Mouse (Mus musculus) heart, embryonic 11.5 days (tissue): ENCODE results near the gene Trmt112. TPM values are rescaled to one million over a fixed set of nuclear protein-coding genes. Genes with fewer than 3 reads are reported as not detected.
"Not testable (repeated sequence)": the region's sequence is repeated elsewhere in the genome, so short reads cannot be mapped to it uniquely, and the experiment has no call there.

Experiments used
- ATAC-seq: fragments of 200-750 bp; cut with Nextera tagmentation; replicated peaks from 2 replicates; pipeline ENCODE4 v1.8.0; 2017; ENCODE audit warnings: moderate library complexity; ENCODE audit not compliant: insufficient number of reproducible peaks, low FRiP score, low TSS enrichment
- H3K27ac ChIP-seq: fragments of 300-500 bp; sonication (generic); 2 replicates; pipeline ENCODE4 v1.5.1; 2014; ENCODE audit warnings: mild to moderate bottlenecking, low read depth, low read length
- H3K27me3 ChIP-seq: fragments of 300-500 bp; sonication (generic); 2 replicates; pipeline ENCODE4 v1.6.1; 2014; ENCODE audit warnings: mild to moderate bottlenecking, low read length, mixed read lengths; ENCODE audit not compliant: control insufficient read depth, insufficient read depth
- H3K36me3 ChIP-seq: fragments of 300-500 bp; sonication (generic); 2 replicates; pipeline ENCODE4 v1.6.1; 2014; ENCODE audit warnings: mild to moderate bottlenecking, low read length, moderate library complexity, mixed read lengths; ENCODE audit not compliant: control insufficient read depth, insufficient read depth
- H3K4me1 ChIP-seq: fragments of 300-500 bp; sonication (generic); 2 replicates; pipeline ENCODE4 v1.6.1; 2014; ENCODE audit warnings: low read length; ENCODE audit not compliant: control insufficient read depth, insufficient read depth
- H3K4me2 ChIP-seq: fragments of 300-500 bp; sonication (generic); 2 replicates; pipeline ENCODE4 v1.6.1; 2014; ENCODE audit warnings: mild to moderate bottlenecking, moderate library complexity
- H3K4me3 ChIP-seq: fragments of 300-500 bp; sonication (generic); 2 replicates; pipeline ENCODE4 v1.5.1; 2014; ENCODE audit warnings: low read depth, low read length
- H3K9ac ChIP-seq: fragments of 300-500 bp; sonication (generic); 2 replicates; pipeline ENCODE4 v1.6.1; 2014; ENCODE audit warnings: mild to moderate bottlenecking, low read depth, low read length, moderate library complexity
- H3K9me3 ChIP-seq: fragments of 300-500 bp; sonication (generic); replicated peaks from 2 replicates; pipeline ENCODE4 v1.6.1; 2016; ENCODE audit warnings: low read length; ENCODE audit not compliant: control insufficient read depth
- WGBS: fragments of 180-500 bp; shearing (Covaris S2); extraction: QIAGEN DNeasy Blood & Tissue Kit; methylation state at CpG from one replicate; pipeline ENCODE4 v1.1.7; 2014; ENCODE audit not compliant: insufficient replicate concordance; 5-methylcytosine and 5-hydroxymethylcytosine counted together
- polyA plus RNA-seq: library from polyadenylated mRNA; unstranded; fragments of >200 nt; fragmentation: Nextera tagmentation; extraction: Ambion mirVana; gene quantifications from 2 replicates; pipeline ENCODE4 v1.2.1, GENCODE M21; 2014

The Trmt112 gene
- polyA plus RNA-seq, 1 experiment from 2014 or later, result 97.8 TPM

DNA sequence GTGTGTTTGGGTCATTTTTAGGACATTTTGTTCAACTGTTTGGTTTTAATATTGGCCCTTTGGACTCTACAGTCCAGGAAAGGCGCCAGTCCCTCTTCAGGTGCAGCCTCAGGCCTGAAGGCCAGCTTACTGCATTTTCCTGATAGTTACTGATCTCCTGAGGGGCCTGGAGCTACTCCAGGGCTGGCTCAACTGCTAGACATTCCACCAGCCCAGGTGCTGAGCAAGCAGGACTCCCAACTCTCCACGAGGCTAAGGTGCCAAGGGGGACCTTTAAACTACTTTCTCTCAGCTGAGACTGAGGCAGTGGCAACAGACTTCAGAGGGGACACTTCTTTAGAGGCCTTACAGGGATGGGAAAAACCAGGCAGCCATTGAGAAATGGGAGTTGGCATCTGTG is 4.7 kb upstream of the Trmt112 start:
- peaks cover 10% of the 10 kb centered on the region for H3K36me3 ChIP-seq
- H3K4me3 ChIP-seq, result no peak overlapping the region
- H3K27me3 ChIP-seq, result no peaks in the 10 kb centered on the region
- H3K27ac ChIP-seq, result no peak overlapping the region
- 78% methylated on average over 2 of the region's 2 CpGs for WGBS
- no peak overlapping the region for H3K9ac ChIP-seq
- no peak for ATAC-seq
- no peak overlapping the region for H3K4me2 ChIP-seq
- H3K9me3 ChIP-seq, result no peaks in the 10 kb centered on the region; the same call in 1 of the 2 replicates
- H3K4me1 ChIP-seq, result peaks cover 9% of the 10 kb centered on the region

DNA sequence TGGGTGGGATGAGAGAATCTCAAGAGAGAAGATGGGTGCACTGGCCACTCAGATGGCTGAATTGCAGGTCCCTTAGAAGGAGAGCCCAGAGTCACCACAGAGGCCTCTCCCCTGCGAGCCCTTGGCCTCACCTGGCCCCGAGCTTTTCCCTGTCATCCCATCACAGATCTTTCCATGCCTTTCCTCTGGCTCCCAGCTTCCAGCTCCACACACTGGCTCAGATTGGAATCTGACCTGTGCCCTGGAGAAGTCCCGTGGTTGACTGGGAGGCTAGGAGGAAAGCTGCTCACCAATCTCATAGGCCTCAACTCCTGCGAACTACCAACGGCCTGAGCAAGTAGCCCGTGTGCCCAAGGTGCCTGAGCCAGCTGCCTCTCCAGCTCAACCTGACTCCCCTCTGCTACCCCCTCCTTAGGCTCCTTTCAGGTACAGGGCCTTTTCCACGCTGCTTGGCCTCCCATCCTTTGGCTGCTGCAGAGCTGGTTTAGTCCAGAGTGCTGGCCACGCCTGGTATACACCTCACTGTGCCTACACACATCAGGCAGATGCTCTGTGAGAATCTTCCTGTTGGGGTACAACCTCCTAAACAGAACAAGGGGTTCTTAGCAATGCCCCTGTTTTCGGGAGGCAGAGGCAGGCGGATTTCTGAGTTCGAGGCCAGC is 3.9 kb upstream of the Trmt112 start:
- H3K9me3 ChIP-seq, result no peaks in the 10 kb centered on the region
- 88% methylated on average over 11 of the region's 11 CpGs for WGBS
- H3K27me3 ChIP-seq, result no peaks in the 10 kb centered on the region
- no peak overlapping the region for H3K27ac ChIP-seq
- no peak for ATAC-seq
- no peak overlapping the region for H3K9ac ChIP-seq
- peaks cover 10% of the 10 kb centered on the region for H3K36me3 ChIP-seq
- H3K4me3 ChIP-seq, result no peak overlapping the region
- H3K4me1 ChIP-seq, result peaks cover 9% of the 10 kb centered on the region
- no peak overlapping the region for H3K4me2 ChIP-seq

DNA sequence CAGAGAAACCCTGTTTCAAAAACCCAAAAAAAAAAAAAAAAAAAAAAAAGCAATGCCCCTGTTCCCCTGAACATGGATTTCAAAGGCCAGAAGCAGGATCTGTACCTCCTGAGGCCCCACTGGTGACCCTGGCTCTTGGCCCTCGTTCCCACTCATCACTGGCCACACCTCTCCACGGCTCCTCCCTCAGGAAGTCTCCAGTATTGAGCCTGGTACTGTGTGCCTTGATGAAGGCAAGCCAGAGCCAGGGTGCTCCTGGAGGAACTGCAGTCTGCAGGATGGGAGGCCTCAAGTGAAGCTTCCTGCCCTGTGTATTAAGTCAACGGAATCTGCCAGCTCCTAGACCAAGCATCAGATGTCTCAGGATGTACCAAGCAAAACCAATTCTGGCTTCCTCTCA is 3.3 kb upstream of the Trmt112 start:
- peaks cover 13% of the 10 kb centered on the region for H3K36me3 ChIP-seq
- WGBS, result 81% methylated on average over 3 of the region's 3 CpGs
- no peak overlapping the region for H3K4me3 ChIP-seq
- ATAC-seq, result no peak
- peaks cover 12% of the 10 kb centered on the region for H3K4me1 ChIP-seq
- H3K27me3 ChIP-seq, result no peaks in the 10 kb centered on the region
- no peak overlapping the region for H3K27ac ChIP-seq
- no peak overlapping the region for H3K9ac ChIP-seq
- no peak overlapping the region for H3K4me2 ChIP-seq
- no peaks in the 10 kb centered on the region for H3K9me3 ChIP-seq

DNA sequence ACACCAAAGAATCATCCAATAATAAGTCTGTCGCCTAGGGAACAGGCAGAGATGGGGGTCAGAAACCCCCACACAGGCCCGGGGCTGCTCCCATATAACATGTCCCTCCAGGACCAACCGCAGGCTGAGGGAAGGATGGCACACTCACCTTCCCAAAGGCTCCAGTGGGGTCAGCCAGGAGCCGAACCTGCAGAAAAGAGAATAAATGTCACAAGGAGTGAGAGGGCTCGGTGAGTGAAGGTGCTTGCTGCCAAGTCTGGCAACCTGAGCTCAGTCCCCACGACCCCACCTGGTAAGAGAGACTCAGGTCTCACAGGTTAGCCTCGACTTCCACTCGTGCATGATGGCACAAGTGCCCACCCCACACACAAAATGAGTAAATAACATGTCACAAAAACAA is 2.4 kb upstream of the Trmt112 start:
- no peak for ATAC-seq
- Histone ChIP-seq H3K27me3 (no peaks in the 10 kb centered on the region), H3K27ac (no peak overlapping the region), H3K4me3 (no peak overlapping the region), H3K4me1 (peaks cover 16% of the 10 kb centered on the region), H3K36me3 (peaks cover 19% of the 10 kb centered on the region), H3K9ac (no peak overlapping the region), H3K9me3 (no peaks in the 10 kb centered on the region), H3K4me2 (no peak overlapping the region)
- WGBS, result 91% methylated on average over 8 of the region's 8 CpGs

DNA sequence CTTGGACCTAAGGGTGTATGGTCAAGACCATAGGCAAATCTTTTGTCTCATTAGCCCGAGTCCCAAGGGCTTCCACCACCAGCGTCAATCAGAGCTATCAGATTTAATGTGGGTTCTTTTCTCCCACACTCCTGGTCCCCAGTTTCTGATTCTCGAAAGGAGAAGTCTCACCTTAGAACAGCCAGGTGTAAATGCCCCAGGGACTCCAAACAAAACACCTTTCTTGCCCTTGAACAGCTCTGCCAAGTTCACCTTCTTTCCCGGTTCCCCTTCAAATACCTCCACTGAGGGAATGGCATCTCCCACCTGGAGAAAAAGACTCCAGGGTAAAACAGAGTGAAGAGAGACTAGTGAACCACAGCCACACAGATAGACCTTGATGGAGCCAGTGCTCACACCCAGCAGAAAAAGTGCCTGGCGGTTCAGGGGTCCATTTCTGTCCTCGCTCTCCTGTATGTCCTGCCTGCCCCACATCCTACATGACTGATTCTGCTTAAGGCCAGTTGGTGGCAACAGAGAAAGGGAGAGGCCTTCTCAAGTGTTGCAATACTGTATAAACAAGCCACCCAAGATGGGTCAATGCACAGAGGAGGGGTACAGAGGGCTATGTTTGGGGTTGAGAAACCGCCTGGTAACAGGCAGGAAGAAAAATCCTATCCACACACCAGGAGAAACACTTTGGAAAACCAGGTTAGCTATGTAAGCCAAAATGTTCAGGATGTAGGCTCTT is 1.5 kb upstream of the Trmt112 start:
- H3K4me2 ChIP-seq, result peak overlapping the region; percentile 93
- no peaks in the 10 kb centered on the region for H3K9me3 ChIP-seq
- H3K4me1 ChIP-seq, result peaks cover 16% of the 10 kb centered on the region
- H3K9ac ChIP-seq, result no peak overlapping the region
- H3K36me3 ChIP-seq, result peaks cover 28% of the 10 kb centered on the region
- H3K27me3 ChIP-seq, result no peaks in the 10 kb centered on the region
- ATAC-seq, result no peak
- H3K27ac ChIP-seq, result peak overlapping the region; percentile 2; the same call in 1 of the 2 replicates
- H3K4me3 ChIP-seq, result peak overlapping the region; percentile 72; the same call in 1 of the 2 replicates
- WGBS, result 84% methylated on average over 7 of the region's 7 CpGs

DNA sequence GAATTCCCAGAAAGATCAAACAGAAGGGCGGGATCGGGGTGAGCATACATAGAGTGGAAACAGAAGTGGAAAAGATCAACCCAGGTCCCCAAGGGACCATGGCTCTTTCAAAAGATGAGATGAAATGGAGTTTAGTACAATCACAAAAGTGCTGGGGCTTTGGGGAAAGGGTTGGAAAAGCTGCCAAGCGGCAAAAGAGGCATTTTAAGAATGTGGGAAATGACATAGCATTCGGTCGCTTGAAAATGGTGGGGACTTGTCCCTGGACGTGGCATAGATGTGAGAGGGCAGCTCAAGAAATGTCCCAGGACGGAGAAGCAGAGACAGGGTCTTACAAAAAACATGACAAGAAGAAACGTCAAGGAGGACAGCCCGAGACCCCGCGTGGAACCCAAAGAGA is 477 bp upstream of the Trmt112 start:
- H3K36me3 ChIP-seq, result peaks cover 34% of the 10 kb centered on the region

DNA sequence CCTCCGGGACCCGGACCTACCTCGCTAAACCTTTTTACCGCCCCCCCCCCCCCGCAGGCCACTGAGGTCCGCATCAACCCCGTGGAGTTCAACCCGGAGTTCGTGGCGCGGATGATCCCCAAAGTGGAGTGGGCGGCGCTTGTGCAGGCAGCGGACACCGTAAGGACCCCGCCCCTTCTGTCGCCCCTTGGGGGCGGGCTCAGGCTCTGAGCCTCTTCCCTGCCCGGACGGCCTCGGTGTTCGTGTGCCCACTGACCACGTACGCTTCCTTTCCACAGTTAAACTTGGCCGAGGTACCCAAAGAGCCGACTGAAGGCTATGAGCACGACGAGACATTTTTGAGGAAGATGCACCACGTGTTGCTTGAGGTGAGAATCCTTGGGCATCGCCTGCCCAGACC is 808 bp downstream of the Trmt112 start:
- not testable (repeated sequence) for H3K9me3 ChIP-seq, H3K27me3 ChIP-seq
- Histone ChIP-seq H3K9ac (peak overlapping the region; percentile 84), H3K4me2 (peak overlapping the region; percentile 93), H3K36me3 (peaks cover 37% of the 10 kb centered on the region), H3K27ac (peak overlapping the region; percentile 99), H3K4me3 (peak overlapping the region; percentile 72), H3K4me1 (peaks cover 19% of the 10 kb centered on the region)
- under 1% methylated on average over 29 of the region's 30 CpGs for WGBS
- ATAC-seq, result peak; percentile 24

More for the DNA sequence above, 477 bp upstream of the Trmt112 start:
- Histone ChIP-seq H3K4me3 (peak overlapping the region; percentile 72), H3K27me3 (no peaks in the 10 kb centered on the region), H3K4me1 (peaks cover 16% of the 10 kb centered on the region), H3K27ac (peak overlapping the region; percentile 99), H3K9ac (peak overlapping the region; percentile 84), H3K9me3 (no peaks in the 10 kb centered on the region), H3K4me2 (peak overlapping the region; percentile 93)
- 7% methylated on average over 11 of the region's 11 CpGs for WGBS
- ATAC-seq, result no peak

DNA sequence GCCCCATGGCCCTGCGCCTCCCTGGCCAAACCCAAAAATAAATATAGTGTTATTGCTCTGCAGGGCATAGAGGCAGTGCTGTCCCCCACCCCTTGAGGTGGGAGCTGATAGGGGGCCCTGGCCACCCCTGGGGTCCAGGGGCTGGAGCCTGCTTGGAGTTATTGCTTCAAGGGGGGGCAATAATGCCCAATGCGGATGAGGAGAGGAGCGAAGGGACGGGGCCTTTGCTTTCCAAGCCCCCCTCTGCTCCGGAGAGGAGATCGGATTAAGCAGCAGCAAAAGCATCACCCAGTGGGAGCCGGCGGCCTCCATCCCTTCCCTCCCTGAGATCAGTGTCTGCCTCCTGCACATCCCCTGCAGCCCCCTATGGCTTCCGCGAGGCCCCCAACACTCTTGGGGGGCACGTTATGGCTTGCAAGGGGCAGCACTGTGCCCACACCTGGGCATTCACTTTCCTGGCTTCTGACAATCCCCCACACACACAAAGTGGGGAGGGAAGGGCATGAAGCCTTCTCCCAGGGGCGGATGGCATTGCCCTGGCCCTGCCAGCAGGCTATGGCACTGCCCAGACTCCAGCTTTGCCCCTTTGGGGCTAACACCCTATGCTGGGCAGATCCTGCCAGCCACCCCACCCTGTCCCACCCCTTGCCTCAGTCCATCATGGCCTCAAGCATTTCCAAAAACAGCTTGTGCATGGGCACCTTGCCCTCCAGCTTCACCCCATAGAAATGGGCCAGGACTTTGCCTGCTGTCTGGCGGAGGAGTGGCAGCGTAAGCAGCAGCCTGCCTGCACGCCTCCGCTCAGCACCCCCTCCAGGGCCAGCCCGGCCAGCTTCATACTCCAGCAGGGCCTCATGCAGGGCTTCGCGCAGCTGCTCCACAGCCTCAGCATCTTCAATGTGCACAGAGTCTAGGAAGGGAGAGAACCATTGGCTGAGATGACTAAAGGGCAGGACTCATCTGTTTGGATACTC is 1.9 kb downstream of the Trmt112 start:
- Histone ChIP-seq H3K36me3 (peaks cover 33% of the 10 kb centered on the region), H3K4me1 (peaks cover 27% of the 10 kb centered on the region), H3K4me3 (peak overlapping the region; percentile 72), H3K4me2 (peak overlapping the region; percentile 93), H3K27ac (no peak overlapping the region), H3K9me3 (no peaks in the 10 kb centered on the region), H3K9ac (peak overlapping the region; percentile 59; the same call in 1 of the 2 replicates), H3K27me3 (no peaks in the 10 kb centered on the region)
- ATAC-seq, result no peak
- WGBS, result 82% methylated on average over 19 of the region's 19 CpGs
